Mouse (Mus musculus) spleen, adult 12 weeks (tissue): ENCODE results near the gene Gm595.

Experiments
- DNase-seq: peaks from one replicate; pipeline ENCODE4 v3.0.0; 2022; ENCODE audit warnings: low spot score

Gm595 gene

DNA sequence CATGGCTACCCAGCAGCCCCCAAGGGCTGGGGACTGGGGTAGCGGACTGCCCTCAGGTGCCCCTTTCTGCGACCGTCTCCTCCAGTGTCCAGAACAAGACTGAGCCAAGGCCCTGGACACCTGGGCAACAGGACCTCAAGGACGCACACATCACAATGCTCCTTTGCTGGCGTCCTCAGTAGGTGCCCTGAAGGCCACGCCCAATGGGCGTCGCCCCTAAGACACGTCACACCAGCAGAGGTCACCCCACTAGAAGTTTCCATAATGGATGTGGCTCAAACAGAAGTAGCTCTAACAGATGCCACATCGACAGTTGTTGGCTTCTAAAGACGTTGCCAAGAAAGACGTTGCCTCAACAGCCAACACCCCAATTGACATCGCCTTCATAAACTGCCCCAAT is at the start of gene Gm595:
TSS of gene Gm595 (minus strand) at position 101 of the 400 bp plus-strand sequence.
- DNase-seq: no peak

- DNase-seq: no peak
Observed at GRCm38 (mm10) chrX:48908421-48908820, 30.9 kb upstream of the Gm595 start.

GRCm38 (mm10) chrX:48903744-48904143 is 26.2 kb upstream of the Gm595 start:
- DNase-seq: no peak

DNA sequence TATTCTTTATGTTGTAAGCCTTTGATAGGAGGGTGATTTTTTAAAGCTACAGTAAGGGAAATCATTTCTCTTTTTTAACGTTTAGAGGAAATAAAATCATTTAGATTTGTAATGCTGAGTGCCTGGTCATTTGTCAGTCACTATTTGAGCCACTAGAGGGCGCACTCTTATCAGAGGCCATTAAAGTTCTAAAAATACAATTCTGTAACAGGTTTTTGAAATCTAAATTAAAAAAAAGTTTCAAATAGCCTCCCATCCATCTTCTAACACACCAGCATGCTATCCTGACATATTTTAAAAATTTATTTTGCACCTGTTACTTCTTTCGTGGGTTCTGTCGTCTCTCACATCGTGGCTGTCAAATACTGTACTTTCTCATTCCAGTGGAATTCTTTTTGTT is 22.0 kb upstream of the Gm595 start:
- no peak for DNase-seq

DNA sequence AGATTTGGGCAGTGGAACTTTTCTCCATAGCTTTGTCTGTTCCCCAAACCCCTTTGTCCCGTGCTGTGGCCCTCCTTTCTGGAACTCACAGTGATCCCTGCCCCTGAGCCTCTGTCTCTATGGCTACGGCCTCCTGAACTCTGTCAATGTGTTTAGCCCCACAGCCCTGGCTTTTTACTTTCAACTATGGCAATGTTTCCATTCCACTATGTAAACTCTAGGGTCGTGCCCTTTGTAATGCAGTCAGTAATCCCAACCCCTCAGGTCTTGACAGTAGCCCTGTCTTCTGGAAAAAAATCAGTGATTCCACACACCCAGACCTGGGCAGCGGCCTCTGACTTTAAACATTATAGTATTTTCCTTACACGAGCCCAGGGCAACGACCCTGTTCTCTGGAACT is 19.3 kb upstream of the Gm595 start:
- DNase-seq: no peak

DNA sequence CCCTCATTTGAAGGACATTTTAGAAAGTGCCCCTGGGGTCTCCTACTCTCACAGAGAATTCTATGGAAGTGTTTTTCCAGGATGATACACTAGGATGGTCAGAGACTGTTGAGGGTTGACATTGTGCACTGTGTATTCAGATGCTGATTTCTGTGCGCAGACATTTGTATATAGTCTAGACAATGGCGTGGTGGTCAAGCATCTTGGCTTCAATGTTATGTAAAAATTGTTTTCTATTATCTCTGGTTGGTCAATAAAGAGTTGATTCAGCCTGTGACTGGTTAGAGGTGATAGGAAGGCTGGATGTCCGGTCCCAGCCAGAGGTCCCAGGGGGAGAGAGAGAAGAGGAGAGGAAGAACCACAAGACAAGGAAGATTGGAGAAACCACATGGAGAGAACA is 16.4 kb upstream of the Gm595 start:
- DNase-seq: no peak

- DNase-seq: no peak
Observed at GRCm38 (mm10) chrX:48890259-48890658, 12.7 kb upstream of the Gm595 start.

- DNase-seq: no peak
Observed at GRCm38 (mm10) chrX:48884615-48885014, 7.1 kb upstream of the Gm595 start.
